Mouse (Mus musculus) heart, postnatal 0 days (tissue): Measurements from ENCODE around the gene Zmym6.

ENCODE experiments used
- CTCF ChIP-seq: IDR thresholded peaks from 2 replicates; pipeline ENCODE4 v1.5.1; 2016; ENCODE audit warnings: antibody characterized with exemption, control low read depth, low read depth
- EP300 ChIP-seq: IDR thresholded peaks from 2 replicates; pipeline ENCODE4 v1.6.1; 2016; ENCODE audit warnings: antibody characterized with exemption, low read depth

- TF ChIP-seq CTCF, result no peak
- TF ChIP-seq EP300, result no peak
Observed at GRCm38 (mm10) chr4:127064051-127064450, 13.1 kb upstream of the Zmym6 start.
